Mouse (Mus musculus): Measurements from ENCODE around the gene Mfsd4b5.
"Not testable (repeated sequence)": the region's sequence is repeated elsewhere in the genome, so short reads cannot be mapped to it uniquely, and the experiment has no call there.

The Mfsd4b5 gene

DNA sequence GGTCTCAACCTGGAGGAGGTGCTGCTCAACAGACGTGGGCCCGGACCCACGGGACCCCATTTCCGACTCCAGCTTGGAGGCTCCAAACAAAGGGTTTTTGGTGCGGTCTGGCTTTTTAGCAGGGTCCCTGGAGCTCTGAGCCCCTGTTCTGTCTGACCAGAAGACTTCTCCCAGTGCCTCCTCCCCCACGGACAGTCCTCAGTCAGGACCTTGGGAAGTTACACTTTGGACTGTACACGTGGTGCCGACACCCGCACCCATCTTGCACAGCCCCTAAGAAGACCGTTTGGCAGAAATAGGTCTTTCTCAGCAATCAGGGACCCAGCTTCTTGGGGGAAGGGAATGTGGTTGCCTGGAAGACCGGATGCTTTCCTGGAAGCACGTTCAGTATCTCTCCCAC, at the start of gene Mfsd4b5:
Mfsd4b5 (minus strand) TSS at position 181 of the 400 bp plus-strand sequence.
- no peak for DNase-seq

GRCm38 (mm10) chr10:40034956-40035355, 48.5 kb upstream of the Mfsd4b5 start:
- no peak for DNase-seq

DNA sequence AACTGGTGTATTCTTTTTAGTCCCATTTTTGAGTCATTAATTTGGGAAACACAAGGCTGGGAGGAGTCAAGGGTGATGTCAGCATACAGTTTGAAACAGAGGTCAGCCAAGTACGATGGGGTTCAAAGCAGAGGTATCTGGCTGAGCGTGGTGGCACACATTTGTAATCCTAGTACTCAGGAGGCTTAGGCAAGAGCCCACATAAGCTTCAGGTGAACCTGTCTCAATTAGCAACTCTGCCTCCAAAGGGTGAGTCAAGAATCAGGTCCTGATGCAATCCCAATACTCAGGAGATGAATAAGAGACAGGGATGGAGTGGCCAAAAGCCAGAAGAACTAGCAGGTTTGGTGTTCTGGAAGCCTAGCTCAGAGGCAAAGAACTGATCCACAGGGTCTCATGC, 46.5 kb upstream of the Mfsd4b5 start:
- no peak for DNase-seq

GRCm38 (mm10) chr10:40030716-40031115, 44.3 kb upstream of the Mfsd4b5 start:
- no peak for DNase-seq

GRCm38 (mm10) chr10:40029610-40030009, 43.2 kb upstream of the Mfsd4b5 start:
- DNase-seq: peak; percentile 54 to 67

DNA sequence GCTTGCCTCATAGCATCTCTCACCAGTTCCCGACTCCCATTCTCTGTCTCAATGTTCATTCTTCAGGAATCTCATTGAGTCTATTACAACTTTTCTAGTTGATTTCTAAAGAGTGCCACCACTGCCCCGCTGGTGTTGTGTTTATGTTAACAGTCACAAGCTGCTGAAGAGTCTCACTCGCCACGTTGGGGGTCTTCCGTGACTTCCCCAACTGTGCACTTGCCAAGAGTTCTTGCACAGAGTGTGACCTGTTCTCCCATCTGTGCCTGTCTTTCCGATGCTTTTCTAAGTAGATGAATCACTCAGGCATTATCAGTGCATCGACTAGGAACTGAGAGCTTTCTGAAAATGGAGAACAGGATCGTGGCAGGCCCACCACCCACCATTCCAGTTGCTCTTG, 41.6 kb upstream of the Mfsd4b5 start:
- DNase-seq: peak; percentile 51 to 54

DNA sequence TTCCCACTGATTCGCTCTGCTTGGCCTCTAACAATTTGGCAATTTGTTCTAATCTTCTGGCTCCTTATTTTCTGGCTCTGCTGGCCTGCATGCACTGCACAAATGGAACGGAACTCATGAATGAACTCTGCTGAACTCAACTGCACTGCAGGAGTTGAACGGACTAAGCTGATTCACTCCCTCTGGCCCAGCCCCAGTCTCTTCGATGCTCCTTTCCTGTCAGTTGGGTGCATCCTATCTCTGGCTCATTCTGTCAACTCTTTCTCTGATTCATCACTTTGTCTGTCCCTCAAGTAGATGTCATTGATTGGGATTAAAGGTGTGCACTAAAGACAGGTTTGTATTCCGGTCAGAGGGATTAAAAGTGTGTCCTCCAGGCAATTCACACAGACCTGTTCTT, 40.1 kb upstream of the Mfsd4b5 start:
- no peak for DNase-seq

DNA sequence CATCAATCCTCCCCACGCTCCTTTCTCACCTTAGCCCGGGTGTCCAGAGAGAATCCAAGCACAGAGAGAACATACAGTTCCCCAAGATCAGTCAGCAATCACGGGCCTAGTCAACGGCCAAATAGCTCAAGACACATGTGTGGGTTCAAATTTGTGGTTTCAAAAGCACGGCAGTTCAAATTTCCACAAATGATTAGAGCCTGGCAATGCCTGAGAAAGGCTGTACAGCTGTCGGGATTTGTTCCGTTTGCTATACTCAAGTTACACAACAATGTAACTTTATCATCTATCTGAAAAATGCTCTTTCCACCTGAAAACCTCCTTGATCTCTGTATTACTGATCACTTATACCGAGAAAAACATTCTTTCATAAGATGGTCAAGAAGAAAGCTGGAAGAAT, 39.1 kb upstream of the Mfsd4b5 start:
- DNase-seq: no peak

DNA sequence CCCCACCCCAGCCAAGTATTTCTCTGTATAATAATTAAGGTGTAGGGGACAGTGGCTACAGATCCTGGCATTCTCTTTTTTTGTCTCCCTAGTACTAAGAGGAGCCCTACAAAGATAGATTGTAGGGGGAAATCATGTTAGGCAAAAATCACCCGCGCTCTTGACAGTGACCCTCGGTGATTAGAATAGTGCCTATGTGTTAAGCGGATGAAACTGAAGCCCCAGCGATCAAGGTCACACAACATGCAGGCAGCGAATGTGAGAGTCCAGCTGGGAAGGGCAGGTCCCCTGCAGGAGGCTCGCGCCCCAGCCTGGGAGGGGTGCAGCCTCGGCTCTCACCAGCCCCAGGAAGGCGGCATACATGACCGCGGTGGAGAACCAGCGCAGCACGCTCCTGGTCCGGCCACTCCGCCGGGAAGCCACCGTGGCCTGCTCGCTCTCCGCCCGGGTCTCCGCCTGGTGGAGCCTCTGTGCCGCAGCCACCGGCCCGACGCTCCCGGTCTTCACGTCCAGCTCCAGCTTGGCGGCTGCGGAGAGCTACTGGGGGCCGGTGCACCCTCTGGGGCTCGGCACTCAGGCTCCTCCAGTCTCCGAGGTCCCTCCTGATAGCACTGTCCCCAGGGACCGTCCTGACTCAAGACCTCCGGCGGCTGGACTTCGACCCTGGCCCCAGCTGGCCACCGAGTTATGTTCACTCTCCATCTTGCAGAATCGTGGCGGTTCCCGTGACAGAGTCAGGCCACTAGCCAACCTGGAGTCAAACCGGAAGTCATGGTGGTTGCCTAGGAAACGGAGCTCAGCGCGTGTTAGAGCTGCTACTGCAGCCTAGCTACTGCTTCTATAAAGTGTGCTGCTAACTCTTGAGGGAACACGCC, 38.3 kb upstream of the Mfsd4b5 start, which contains the start of gene Mfsd4b1:
Mfsd4b1 (minus strand) TSS at position 715 of the 875 bp plus-strand sequence.
- DNase-seq: peak; percentile 91 to 94

GRCm38 (mm10) chr10:40020401-40020800, 34.0 kb upstream of the Mfsd4b5 start:
- no peak for DNase-seq

GRCm38 (mm10) chr10:40019492-40019891, 33.0 kb upstream of the Mfsd4b5 start:
- DNase-seq: no peak

DNA sequence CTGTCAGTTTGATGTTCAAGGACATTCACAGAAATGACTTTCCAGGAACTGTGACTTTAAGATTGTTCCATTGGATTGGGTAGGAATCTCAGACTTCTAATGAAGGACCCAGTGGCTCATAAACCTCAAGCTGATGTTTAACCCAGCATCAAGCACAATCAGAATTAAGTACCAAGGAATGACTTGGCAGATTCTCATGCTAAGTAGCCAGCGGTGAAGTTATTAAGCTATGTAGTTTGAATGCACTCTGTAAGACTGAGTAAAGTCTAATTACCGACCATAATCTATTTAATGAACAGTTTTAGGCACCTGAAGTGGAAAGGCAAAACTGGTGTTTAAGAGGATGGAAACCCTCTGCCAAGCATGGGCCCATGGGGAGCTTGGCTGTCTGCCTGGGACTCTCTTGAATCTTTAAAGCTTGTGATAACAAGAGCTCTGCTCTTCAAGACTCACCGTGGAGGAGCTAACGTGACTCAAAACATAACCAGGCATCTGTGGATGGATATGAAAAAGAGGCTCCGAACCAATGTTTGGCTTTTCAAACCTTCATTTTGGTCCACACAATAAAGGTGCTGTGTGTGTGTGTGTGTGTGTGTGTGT, 31.9 kb upstream of the Mfsd4b5 start:
- peak in 1 of 2 experiments; percentile 29 for DNase-seq

DNA sequence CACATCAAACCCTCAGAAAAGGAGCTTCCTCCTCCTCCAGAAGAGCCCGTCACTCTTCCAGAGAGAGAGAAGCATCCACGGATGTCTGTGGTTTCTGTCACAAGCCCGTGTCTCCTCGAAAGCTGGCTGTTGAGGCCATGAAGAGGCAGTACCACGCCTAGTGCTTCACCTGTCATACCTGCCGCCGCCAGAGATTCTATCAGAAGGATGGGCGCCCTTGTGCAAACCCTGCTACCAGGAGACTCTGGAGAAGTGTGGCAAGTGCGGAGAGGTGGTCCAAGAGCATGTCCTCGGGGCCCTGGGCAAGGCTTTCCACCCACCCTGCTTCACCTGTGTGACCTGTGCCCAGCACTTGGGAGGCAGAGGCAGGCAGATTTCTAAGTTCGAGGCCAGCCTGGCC, 23.1 kb upstream of the Mfsd4b5 start:
- DNase-seq: no peak

GRCm38 (mm10) chr10:40008847-40009246, 22.4 kb upstream of the Mfsd4b5 start:
- not testable (repeated sequence) for DNase-seq

DNA sequence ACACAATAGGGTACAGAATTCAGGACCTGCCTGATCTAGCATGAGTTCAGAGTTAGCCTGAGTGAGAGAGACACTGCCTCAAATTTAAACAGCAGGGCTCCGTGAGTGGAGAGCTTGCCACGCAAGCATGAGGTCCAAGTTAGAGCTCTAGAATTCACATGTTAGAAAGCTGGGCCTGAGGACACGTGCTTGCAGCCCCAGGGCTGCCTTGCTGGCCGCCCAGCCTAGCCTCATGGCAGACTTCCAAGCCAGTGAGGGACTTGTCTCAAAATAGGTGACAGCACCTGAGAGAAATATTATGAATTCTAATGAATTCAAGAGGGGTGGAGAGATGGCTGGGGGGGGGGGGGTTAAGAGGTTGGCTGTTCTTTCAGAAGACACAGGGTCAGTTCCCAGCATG, 21.5 kb upstream of the Mfsd4b5 start:
- peak in 1 of 2 experiments; percentile 28 for DNase-seq

GRCm38 (mm10) chr10:40006963-40007362, 20.5 kb upstream of the Mfsd4b5 start:
- DNase-seq: no peak

- no peak for DNase-seq
These were observed 14.3 kb upstream of the Mfsd4b5 start for GRCm38 (mm10) chr10:40000746-40001145.

GRCm38 (mm10) chr10:39991155-39991554, 4.7 kb upstream of the Mfsd4b5 start:
- DNase-seq: no peak

DNA sequence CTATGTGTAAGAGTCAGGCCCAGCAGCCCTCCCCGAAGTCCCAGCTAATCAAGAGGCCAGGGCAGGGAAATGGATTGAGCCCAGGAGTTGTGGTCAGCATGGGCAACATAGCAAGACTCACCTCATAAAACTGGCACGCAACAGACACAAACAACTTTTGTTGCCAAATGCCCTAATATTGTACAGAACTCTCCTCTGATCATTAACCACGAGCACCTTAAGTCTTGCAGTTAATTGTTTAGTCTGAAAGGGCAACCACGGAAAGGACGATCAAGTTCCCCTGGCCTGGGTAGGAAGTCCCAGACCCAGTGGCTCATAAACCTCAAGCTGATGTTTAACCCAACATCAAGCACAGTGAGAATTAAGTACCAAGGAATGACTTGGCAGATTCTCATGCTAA, 3.8 kb downstream of the Mfsd4b5 start:
- no peak for DNase-seq

DNA sequence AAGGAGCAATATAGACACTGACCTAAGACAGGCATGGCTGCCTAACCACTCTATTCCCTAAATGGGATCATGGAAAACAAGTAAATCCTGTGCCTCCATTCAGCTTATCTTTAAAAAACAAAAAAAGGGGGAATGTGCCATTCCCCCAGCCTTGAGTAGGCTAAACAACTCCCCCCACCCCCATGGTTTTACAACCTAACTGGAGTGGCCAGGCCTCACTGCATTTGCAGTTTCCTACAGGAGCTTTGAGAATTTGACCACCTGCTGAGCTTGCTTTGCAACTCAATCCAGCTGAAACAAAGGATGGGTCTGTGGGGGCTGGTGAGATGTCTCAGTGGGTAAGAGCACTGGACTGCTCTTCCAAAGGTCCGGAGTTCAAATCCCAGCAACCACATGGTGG, 8.2 kb downstream of the Mfsd4b5 start:
- no peak for DNase-seq

DNA sequence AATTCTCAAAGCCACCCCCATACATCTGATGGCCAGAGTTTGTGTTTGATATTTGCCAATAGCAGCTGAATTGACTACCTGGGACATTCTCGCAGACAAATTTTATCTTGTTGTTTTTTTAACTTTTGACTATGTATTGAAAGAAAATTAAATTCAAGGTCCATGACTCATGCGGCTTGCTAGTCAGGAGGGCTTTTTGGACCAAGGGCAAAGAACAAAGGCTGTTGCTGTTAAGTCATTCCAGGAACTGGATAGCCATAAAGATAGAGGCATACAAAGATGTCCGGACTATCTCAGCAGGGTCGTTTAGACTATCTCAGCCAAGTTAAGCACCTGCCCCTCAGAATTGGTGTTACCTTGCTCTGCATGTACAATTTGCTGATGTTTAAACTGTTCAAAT, 9.1 kb downstream of the Mfsd4b5 start:
- no peak for DNase-seq

- DNase-seq: no peak
These were observed 10.7 kb downstream of the Mfsd4b5 start for GRCm38 (mm10) chr10:39975771-39976170.

- no peak for DNase-seq
These were observed 11.5 kb downstream of the Mfsd4b5 start for GRCm38 (mm10) chr10:39974982-39975381.

DNA sequence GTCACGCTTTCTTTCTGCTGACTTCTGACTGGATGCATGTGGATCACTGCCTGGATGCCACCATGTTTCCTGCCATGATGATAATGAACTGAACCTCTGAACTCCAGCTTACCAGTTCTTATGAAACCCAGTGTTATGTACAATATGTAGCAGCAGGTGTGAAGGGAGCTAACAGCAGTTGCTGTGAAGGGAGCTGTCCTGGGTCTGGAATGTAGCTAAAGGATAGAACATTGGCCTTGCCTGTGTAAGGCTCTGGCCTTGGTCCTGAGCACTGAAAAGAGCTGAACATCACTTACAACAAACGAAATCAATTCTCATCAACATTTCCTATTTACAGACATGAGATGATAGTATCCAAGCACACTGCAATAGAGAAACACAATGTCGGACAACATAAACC, 18.9 kb downstream of the Mfsd4b5 start:
- DNase-seq: no peak
